Mouse (Mus musculus): Measurements from ENCODE around the gene Egfl8.

DNA sequence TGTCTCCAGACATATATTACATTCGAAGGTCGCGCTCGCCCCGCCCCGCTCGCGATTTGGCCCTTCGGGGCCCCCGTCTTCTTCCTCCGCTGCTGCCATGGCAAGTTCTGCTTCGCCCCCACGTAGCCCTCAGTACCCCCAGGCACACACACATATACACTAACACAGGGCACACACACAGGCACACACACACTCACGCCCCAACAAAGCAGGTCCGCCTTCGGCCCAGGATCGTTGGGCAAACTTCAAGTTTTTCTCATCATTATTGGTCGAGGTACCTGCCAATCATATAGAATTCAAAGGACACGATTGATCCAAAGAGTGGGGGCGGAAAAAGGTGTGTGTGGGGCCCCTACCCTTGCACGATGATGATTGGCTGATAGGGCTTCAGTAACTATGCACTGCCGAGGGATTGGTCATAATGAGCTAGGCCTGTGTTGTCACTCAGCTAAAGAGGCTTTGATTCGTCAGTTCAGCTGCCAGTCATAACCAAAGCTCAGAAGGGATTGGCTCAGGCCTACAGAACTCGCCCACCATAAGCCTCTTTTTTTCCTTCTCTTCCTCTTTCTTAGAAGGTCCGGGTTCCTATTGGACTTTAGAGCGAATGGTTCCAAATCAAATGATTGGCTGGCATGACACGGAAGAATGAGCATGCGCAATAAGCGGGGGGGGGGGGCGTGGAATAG lies 12.3 kb downstream of the Egfl8 start, which contains the start of gene Rnf5:
- TF ChIP-seq CTCF (IDR thresholded peaks at IDR 0.05), result no peak
- peak; percentile 94 for TF ChIP-seq EP300 (IDR thresholded peaks at IDR 0.05)
